Mouse (Mus musculus) liver, embryonic 14.5 days (tissue): ENCODE data around the gene Gramd4.

Experiments used
- CTCF ChIP-seq: IDR thresholded peaks from 2 replicates; pipeline ENCODE4 v1.5.1; 2016; ENCODE audit warnings: antibody characterized with exemption, low read depth, control low read depth
- EP300 ChIP-seq: IDR thresholded peaks from 2 replicates; pipeline ENCODE4 v1.6.1; 2016; ENCODE audit warnings: antibody characterized with exemption, low read depth

DNA sequence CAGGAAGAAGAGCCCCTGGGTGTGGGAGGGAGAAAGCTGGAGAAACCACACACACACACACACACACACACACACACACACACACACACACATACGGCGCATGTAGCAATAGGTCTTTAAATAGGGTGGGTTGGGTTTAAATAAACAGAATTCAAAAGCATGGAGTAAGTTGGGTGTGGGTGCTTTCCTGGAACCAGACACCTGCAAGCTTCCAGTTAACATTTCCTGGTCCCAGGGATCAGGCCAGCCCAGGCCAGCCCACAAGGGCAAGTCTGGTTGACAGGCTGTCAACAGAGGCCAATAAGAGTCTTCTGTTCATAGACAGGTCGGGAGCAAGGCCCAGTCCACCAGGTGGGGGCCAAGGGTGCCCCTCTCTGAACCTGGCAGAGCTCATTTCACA is 21.6 kb upstream of the Gramd4 start:
- TF ChIP-seq EP300 (no peak), CTCF (no peak)
